Mouse (Mus musculus) inflammation-experienced regulatory T-cells, adult 6 months (primary cell): ENCODE results near the gene Ccdc174. TPM values are rescaled to one million over a fixed set of nuclear protein-coding genes. Genes with fewer than 3 reads are reported as not detected.
"Not testable (repeated sequence)": the region's sequence is repeated elsewhere in the genome, so short reads cannot be mapped to it uniquely, and the experiment has no call there.

Experiments
- ATAC-seq: one replicate; pipeline ENCODE4 v1.8.0; 2017
- polyA plus RNA-seq, 3 experiments: library from polyadenylated mRNA; unstranded; fragments of 100-300 nt; shearing (Covaris generic); gene quantifications; one replicate each; pipeline ENCODE4 v1.2.1; 2017

The Ccdc174 gene
- polyA plus RNA-seq: 10 to 100 TPM; 49.5 to 54.7 (median 50.6) TPM

DNA sequence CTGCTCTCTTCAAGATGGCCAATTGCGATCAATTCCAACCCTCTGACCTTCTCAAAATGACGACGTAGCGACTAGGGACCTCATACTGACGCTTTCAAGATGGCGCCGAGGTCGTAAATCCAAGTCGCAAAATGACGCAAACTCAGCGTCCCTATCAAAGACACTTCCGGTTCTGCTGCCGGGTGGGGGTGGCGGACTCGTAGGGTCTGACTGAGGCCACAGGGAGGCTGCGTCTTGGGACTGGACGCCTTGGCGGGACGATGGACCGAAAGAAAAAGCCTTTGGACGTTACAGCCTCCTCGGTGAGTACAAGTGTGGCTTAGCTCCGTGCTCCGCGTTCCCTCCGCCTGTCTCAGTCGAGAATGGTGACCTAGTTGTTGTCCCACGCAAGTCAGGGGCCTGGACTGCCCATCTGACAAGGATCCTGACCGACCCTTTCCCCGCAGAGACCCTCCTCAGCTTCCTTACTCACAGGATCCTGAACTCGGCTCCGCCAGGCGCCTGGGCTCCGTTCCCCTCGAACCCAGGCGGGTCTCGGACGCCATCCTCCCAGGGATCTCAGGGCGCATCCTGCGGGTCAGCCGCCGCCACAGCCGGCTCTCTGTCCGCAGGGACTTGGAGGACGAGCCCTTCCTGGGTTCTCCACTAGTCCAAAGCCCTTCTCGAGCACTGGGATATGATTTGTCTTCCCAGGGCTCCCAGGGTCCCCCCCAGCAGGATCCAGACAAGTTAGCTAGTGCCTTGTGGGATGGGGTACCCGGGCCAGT, at the start of gene Ccdc174:
Gene Ccdc174 (plus strand): TSS at position 169 of the 767 bp plus-strand sequence.
- ATAC-seq: peak; percentile 97

GRCm38 (mm10) chr6:91832863-91833440, 44.9 kb upstream of the Ccdc174 start:
- no peak for ATAC-seq

- no peak for ATAC-seq
These were observed 38.6 kb upstream of the Ccdc174 start for GRCm38 (mm10) chr6:91839010-91839871.

- ATAC-seq: no peak
These were observed 34.8 kb upstream of the Ccdc174 start for GRCm38 (mm10) chr6:91842897-91843627.

DNA sequence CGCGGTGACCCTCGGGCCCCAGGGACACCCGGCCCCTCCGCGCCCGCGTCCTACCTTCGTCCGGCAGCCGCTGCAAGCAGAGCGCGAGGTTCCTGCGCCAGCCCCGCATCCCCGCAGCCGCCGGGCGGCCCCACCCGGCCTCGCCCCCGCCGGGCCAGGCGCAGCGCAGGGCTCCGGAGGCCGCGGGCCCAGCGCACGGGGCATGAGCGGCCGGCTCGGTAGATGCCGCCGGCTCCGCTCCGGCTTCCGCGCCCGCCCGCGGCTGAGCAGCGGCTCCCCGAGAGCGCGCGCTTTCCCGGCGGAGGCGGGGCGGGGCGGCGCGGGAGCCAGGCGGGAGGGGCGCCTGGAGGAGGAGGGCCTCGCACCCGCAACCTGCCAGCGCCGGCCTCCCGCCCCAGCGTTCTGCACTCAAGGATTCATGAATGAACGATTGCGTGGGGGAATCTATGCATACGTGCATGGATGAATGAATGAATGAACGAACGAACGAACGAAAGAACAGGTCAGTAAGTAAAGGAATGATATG, 34.2 kb upstream of the Ccdc174 start:
- ATAC-seq: no peak

- no peak for ATAC-seq
These were observed 25.3 kb upstream of the Ccdc174 start for GRCm38 (mm10) chr6:91852550-91852949.

- ATAC-seq: no peak
These were observed 19.5 kb upstream of the Ccdc174 start for GRCm38 (mm10) chr6:91858339-91858738.

DNA sequence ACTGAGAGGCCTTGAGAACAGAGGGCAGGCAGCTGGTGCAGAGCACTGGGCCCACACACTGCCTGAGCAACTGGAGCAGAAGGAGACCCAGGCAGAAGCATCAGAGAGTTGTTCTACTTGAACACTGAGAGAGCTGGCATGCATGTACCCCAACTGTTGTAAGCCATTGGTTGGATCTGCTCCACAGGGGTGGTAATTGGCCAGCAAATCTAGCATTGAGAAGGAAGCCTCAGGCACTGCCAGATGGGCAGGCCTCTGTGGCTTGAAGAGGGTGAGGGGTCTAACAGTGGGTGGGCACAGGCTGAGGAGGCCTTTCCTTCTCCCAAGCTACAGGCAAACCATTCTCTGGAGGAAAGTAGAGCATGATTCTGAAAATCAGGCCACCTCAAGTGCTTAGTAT, 15.0 kb upstream of the Ccdc174 start:
- ATAC-seq: no peak

DNA sequence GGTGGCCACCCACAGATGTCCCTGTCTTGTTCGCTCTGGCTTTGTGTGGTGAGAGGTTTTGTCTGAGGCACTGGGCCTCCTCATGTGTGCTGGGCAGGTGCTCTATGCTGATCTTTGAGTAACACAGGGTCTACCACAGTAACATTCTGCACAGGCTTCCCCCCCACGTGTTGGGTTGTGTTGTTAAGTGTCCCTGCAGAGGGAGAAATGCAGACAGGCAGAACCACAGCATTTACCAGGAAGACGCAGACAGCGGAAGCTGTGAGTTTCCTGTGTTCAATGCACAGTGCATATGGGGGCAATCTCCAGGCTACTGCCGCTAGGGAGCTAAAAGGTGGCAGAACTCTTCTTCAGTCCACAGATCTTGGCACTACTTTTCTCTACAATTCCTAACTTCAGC, 13.3 kb upstream of the Ccdc174 start:
- ATAC-seq: peak; percentile 50

DNA sequence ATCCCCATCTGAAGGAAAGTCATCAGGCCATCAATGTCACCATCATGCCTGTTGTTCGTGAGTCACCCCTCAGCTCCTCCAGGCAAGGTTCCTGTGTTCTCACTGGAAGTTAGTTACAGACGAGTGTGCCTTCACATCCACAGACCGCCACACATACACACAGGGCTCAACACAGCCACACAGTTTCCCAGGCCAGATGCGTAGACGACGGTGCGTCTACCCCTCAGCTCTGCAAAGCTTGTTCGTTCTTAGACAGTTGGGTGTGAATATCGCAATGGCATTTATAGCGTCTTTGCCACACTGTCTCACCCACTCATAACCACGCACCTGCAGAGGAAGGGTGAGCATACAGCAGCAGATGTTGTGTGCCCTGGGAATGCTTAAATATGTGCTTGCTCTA, 12.3 kb upstream of the Ccdc174 start:
- no peak for ATAC-seq

DNA sequence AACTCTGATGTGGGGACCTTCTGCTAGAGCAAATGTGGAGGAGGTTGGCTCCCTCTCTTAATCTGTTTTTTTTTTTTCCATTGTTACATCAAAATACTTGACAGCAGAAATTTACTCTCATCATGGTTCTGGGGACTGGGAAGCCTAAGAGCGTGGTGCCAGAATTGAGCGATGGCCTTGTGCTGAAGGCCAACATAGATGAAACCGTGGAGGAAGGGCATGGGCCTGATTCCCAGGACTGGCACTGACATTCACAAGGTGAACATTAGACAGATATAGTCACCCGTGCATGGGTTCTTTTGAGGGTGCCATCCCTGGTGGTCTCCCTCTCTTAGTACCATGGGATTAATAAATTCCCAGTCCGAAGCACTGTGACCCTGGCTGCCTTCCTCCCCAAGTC, 9.8 kb upstream of the Ccdc174 start:
- no peak for ATAC-seq

DNA sequence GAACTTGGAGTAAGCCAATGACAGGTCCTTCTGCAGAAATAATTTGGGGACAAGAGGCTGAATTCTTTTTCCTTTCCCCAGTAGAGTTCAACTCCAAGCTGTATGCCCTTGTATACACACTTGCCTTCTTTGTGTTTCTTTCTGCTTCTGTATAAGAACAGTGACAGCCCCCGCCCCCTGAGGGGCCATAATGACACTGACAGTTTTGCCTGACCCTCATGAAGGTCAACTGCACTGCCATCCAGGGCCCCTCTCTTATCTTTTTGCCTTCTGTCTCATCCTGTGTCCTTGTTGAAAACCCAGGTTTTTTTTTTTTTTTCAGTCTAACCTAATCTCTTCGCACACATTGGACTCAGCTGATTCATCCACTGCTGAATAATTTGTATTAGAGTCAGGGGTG, 5.1 kb upstream of the Ccdc174 start:
- ATAC-seq: no peak

DNA sequence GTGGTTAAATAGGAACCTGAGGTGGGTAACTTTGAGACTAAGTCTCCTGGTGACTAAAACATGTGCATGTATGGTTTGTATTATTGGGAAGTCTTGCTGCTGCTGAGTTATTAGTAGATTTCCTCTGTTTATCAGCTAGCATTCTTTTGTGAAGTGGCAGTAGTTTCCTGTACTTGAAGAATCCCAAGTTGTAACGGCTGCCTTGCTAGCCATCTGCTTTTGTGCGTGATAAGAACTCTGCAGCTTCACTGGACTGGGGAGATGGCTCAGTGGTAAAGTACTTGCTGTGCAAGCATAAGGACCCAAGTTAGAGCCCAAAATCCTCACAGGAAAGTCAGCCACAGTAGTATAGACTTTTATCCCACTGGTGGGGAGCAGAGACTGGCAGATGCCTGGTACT, 6.0 kb downstream of the Ccdc174 start:
- no peak for ATAC-seq

- no peak for ATAC-seq
These were observed 11.5 kb downstream of the Ccdc174 start for GRCm38 (mm10) chr6:91889255-91889906.

- no peak for ATAC-seq
These were observed 12.8 kb downstream of the Ccdc174 start for GRCm38 (mm10) chr6:91890615-91891014.

DNA sequence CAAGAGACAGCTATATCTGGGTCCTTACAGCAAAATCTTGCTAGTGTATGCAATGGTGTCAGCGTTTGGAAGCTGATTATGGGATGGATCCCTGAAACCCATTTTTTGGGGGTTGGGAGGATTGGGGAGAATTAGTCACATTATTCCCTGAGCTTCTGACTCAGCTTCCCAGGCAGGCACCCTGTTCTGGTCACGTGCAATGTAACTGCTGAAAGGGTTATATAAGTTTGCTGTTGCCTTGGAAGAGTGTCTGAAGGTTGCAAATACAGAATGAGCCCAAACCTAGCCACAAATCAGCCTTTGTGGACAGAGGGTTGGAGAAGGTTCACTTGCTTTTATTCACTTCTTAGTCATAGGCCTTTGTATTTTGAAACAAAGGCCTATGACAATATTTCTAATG, 13.9 kb downstream of the Ccdc174 start:
- no peak for ATAC-seq

DNA sequence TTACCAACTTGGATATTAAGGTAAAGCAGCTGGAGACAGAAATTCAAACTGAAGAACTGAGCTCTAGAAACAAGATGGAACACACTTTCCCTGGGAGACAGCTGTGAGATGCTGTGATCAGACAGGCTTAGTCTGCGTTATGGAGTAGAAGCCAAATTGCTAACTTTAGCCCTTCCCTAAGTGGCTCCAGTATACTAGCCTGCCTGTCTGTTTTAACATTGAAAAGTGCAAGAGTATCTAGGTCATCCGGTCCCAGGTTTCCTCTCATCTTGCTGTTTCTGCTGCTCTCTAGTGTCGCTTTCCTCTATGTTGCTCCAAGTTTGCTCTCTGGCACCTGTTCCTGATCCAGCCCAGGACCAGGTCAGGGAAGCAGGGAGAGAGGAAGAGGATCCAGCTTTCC, 18.9 kb downstream of the Ccdc174 start:
- no peak for ATAC-seq

- peak; percentile 70 for ATAC-seq
These were observed 23.7 kb downstream of the Ccdc174 start for GRCm38 (mm10) chr6:91901505-91901904.

DNA sequence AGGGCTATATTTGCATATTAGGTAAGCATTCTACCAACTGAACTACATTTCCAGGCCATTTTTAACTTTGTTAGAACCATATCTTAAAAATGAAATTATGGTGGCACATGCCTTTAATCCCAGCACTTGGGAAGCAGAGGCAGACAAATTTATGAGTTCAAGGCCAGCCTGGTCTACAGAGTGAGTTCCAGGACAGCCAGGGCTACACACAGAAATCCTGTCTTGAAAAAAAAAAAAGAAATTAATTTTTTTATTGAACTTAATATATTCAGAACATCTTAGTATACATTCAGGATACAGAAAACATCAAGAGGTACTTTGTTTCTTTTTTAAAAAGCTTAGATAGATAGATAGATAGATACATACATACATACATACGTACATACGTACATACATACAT, 24.7 kb downstream of the Ccdc174 start, which contains the start of gene 4930590J08Rik:
Gene 4930590J08Rik (plus strand): TSS at position 301 of the 400 bp plus-strand sequence.
- not testable (repeated sequence) for ATAC-seq

GRCm38 (mm10) chr6:91914011-91914410, 36.2 kb downstream of the Ccdc174 start:
- ATAC-seq: no peak

DNA sequence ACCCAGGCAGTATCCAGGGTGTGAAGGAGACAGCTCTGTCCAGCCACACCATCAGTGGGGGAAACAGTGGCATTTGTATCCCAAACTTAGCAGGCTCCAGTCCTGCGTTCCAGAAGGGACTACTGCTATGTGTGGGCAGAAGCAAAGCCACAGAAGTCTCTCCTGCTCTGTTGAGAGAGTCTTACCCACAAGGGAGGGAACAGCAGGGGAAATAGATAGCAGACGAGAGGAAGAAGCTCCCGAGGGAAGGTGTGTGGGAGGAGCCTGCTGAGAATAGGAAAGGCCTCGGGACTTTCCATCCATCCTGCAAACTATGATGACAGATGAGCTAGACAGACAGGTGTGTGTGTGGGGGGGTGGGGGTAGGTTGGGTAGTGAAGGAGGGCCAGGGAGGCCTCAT, 39.4 kb downstream of the Ccdc174 start:
- ATAC-seq: no peak

GRCm38 (mm10) chr6:91917716-91918115, 39.9 kb downstream of the Ccdc174 start:
- ATAC-seq: no peak
